In genomic region chr15:24990082-24990786, GRCm38 (mm10) we compare ENCODE assay signal across 20 mouse cellular contexts.
DNase-seq lines count a peak whose midpoint lies in the region; ATAC-seq and TF ChIP-seq lines count a peak whose summit lies in the region.
"Had no signal": no experiment of that assay in that cellular context is flagged by ENCODE, and none has a peak within 500 bp of the region (broad histone marks: within the 10 kb centered on the region; RNA-seq: fewer than 3 reads in every experiment).

No protein-coding gene starts in this region.

- H3K36me3 ChIP-seq in forebrain, embryonic 13.5 days (ENCODE audit: poor library complexity, severe bottlenecking), result no peaks in the 10 kb centered on the region
- H3K36me3 ChIP-seq in forebrain, embryonic 10.5 days (replicated peaks), result no peaks in the 10 kb centered on the region
- H3K36me3 ChIP-seq in stomach, embryonic 14.5 days (ENCODE audit: control insufficient read depth, insufficient read depth, low read length), result no peaks in the 10 kb centered on the region
- no peaks in the 10 kb centered on the region for H3K36me3 ChIP-seq in stomach, postnatal 0 days (ENCODE audit: control insufficient read depth, insufficient read depth, low read length)
- H3K36me3 ChIP-seq: hindbrain, embryonic 12.5 days; intestine, embryonic 15.5 days; neural tube, embryonic 13.5 days had no signal

- H3K4me1 ChIP-seq in forebrain, embryonic 13.5 days, result peaks cover 8% of the 10 kb centered on the region; the same call in 1 of the 2 replicates
- H3K4me1 ChIP-seq in forebrain, embryonic 10.5 days, result no peaks in the 10 kb centered on the region
- H3K4me1 ChIP-seq in stomach, embryonic 14.5 days (ENCODE audit: control insufficient read depth, insufficient read depth, low read length), result no peaks in the 10 kb centered on the region
- H3K4me1 ChIP-seq in stomach, postnatal 0 days (replicated peaks; ENCODE audit: control insufficient read depth, insufficient read depth), result no peaks in the 10 kb centered on the region
- H3K4me1 ChIP-seq: hindbrain, embryonic 12.5 days; intestine, embryonic 15.5 days had no signal

- WGBS in forebrain, embryonic 13.5 days, result 59% methylated on average over 5 of the region's 5 CpGs
- 88% methylated on average over 5 of the region's 5 CpGs for WGBS in forebrain, embryonic 10.5 days
- WGBS in stomach, embryonic 14.5 days, result 39% methylated on average over 5 of the region's 5 CpGs
- 41% methylated on average over 5 of the region's 5 CpGs for WGBS in stomach, postnatal 0 days

- no peaks in the 10 kb centered on the region for H3K9me3 ChIP-seq in forebrain, embryonic 13.5 days (replicated peaks)
- H3K9me3 ChIP-seq in forebrain, embryonic 10.5 days, result no peaks in the 10 kb centered on the region
- H3K9me3 ChIP-seq in stomach, embryonic 14.5 days (ENCODE audit: control insufficient read depth, low read depth, low read length), result no peaks in the 10 kb centered on the region
- H3K9me3 ChIP-seq in stomach, postnatal 0 days (ENCODE audit: control insufficient read depth, low read length), result no peaks in the 10 kb centered on the region
- H3K9me3 ChIP-seq: hindbrain, embryonic 12.5 days; intestine, embryonic 15.5 days; neural tube, embryonic 13.5 days had no signal

- no peak overlapping the region for H3K27ac ChIP-seq in forebrain, embryonic 13.5 days
- no peak overlapping the region for H3K27ac ChIP-seq in forebrain, embryonic 10.5 days
- no peak overlapping the region for H3K27ac ChIP-seq in stomach, embryonic 14.5 days (ENCODE audit: low read length)
- no peak overlapping the region for H3K27ac ChIP-seq in stomach, postnatal 0 days (replicated peaks)
- H3K27ac ChIP-seq: hindbrain, embryonic 12.5 days; intestine, embryonic 15.5 days; liver, embryonic 14.5 days; neural tube, embryonic 13.5 days had no signal

- H3K27me3 ChIP-seq in forebrain, embryonic 13.5 days, result no peaks in the 10 kb centered on the region
- H3K27me3 ChIP-seq in forebrain, embryonic 10.5 days (ENCODE audit: poor library complexity, severe bottlenecking), result no peaks in the 10 kb centered on the region
- H3K27me3 ChIP-seq in stomach, embryonic 14.5 days (ENCODE audit: control insufficient read depth, insufficient read depth, low read length), result no peaks in the 10 kb centered on the region
- no peaks in the 10 kb centered on the region for H3K27me3 ChIP-seq in stomach, postnatal 0 days (ENCODE audit: control insufficient read depth, insufficient read depth, low read length)
- H3K27me3 ChIP-seq: hindbrain, embryonic 12.5 days; intestine, embryonic 15.5 days; neural tube, embryonic 13.5 days had no signal

- H3K4me2 ChIP-seq in forebrain, embryonic 13.5 days, result no peak overlapping the region
- no peak overlapping the region for H3K4me2 ChIP-seq in stomach, embryonic 14.5 days (replicated peaks; ENCODE audit: low read depth, low read length)
- H3K4me2 ChIP-seq in stomach, postnatal 0 days (replicated peaks; ENCODE audit: low read depth), result no peak overlapping the region
- H3K4me2 ChIP-seq: hindbrain, embryonic 12.5 days; intestine, embryonic 15.5 days; neural tube, embryonic 13.5 days had no signal

- TF ChIP-seq CTCF in stomach, postnatal 0 days (IDR thresholded peaks at IDR 0.05; ENCODE audit: low read depth), result no peak

- no peak for DNase-seq in forebrain, embryonic 10.5 days (ENCODE audit: extremely low spot score, low spot score)
- peak; percentile 12 for DNase-seq in left cerebral cortex, adult 11 months (ENCODE audit: low spot score)
- DNase-seq in left cerebral cortex, adult 8-10 months (ENCODE audit: low spot score in 2 of 2), result no peak
- DNase-seq in stomach, postnatal 0 days (ENCODE audit: low spot score), result no peak
- DNase-seq in embryo, embryonic 10 days (ENCODE audit: low spot score), result no peak
- DNase-seq in lung, postnatal 10 days, result no peak
- DNase-seq: adrenal gland, postnatal 14 days; cerebellum, adult 2 months; gastrocnemius, postnatal 25 days; kidney, postnatal 10 days; layer of hippocampus, adult 9-11 months; right cerebral cortex, postnatal 4 days; thymus, adult 2 months had no signal

- 0 out of 2 replicates have a peak, but pooled peaks have one; percentile 36 for ATAC-seq in forebrain, embryonic 13.5 days
- ATAC-seq in stomach, embryonic 14.5 days (ENCODE audit: insufficient number of reproducible peaks, insufficient read depth, low FRiP score, low read depth), result 0 out of 2 replicates have a peak, but pooled peaks have one; percentile 28
- no peak for ATAC-seq in stomach, postnatal 0 days (ENCODE audit: low FRiP score, low TSS enrichment)
- ATAC-seq: intestine, embryonic 15.5 days; lung, postnatal 0 days had no signal

- TF ChIP-seq EP300 in stomach, postnatal 0 days (optimal IDR thresholded peaks at IDR 0.05), result no peak

- no peak overlapping the region for H3K4me3 ChIP-seq in forebrain, embryonic 13.5 days
- H3K4me3 ChIP-seq in forebrain, embryonic 10.5 days, result no peak overlapping the region
- H3K4me3 ChIP-seq in stomach, embryonic 14.5 days (ENCODE audit: low read depth, low read length), result no peak overlapping the region
- H3K4me3 ChIP-seq in stomach, postnatal 0 days (ENCODE audit: low read depth, low read length), result no peak overlapping the region
- H3K4me3 ChIP-seq: hindbrain, embryonic 12.5 days; intestine, embryonic 15.5 days; neural tube, embryonic 13.5 days had no signal

- H3K9ac ChIP-seq in forebrain, embryonic 13.5 days, result no peak overlapping the region
- no peak overlapping the region for H3K9ac ChIP-seq in stomach, embryonic 14.5 days (replicated peaks; ENCODE audit: low read depth, low read length)
- H3K9ac ChIP-seq in stomach, postnatal 0 days (ENCODE audit: low read length), result no peak overlapping the region
- H3K9ac ChIP-seq: hindbrain, embryonic 12.5 days; intestine, embryonic 15.5 days; liver, embryonic 14.5 days; neural tube, embryonic 13.5 days had no signal
